Mouse (Mus musculus): ENCODE measurements around the gene Eif2d.

- TF ChIP-seq CTCF (IDR thresholded peaks at IDR 0.05; ENCODE audit: extremely low read depth, insufficient read length, insufficient replicate concordance, low read depth, low read length) (no peak), POLR2A (IDR thresholded peaks at IDR 0.05; ENCODE audit: low read depth, low read length) (no peak)
These were observed 15.3 kb upstream of the Eif2d start for GRCm38 (mm10) chr1:131137717-131138118.

Data from small intestine, adult 2 months (tissue).